Comparison of ENCODE assay signal across 8 mouse cellular contexts in the genomic region with DNA sequence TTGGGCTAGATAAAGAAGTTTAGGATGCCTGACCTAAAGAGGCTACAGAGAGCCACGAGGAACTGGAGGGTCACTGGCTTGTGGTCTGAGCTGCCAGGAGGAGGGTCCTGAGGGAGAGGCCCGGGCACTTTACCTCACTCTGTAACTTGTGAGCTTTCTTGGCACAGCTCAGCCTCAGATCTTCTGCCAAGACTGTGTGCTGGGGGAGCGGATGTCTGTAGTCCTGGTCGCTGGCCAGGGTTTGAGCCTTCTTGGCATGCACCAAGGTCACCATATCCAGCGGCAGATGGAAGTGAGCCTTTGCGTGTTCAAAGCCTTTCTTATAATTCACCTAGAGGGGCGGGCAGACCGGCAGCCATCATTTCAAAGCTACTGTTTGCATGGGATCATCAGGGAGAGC. TPM values are rescaled to one million over a fixed set of nuclear protein-coding genes. Genes with fewer than 3 reads are reported as not detected.
DNase-seq lines count a peak whose midpoint lies in the region.
"Had no signal": no experiment of that assay in that cellular context is flagged by ENCODE, and none has a peak within 500 bp of the region (broad histone marks: within the 10 kb centered on the region; RNA-seq: fewer than 3 reads in every experiment).

No protein-coding gene starts in this region.

- intact Hi-C loops in left cerebral cortex, postnatal 4 days (cut with DNase I): no loop called here
- intact Hi-C loops in gastrocnemius, postnatal 36 days (cut with DNase I): no loop called here

- DNase-seq in left cerebral cortex, postnatal 4 days: peak; percentile 94
- no peak for DNase-seq in left cerebral cortex, adult 11 months (ENCODE audit: low spot score)
- DNase-seq in brain, adult 2 months (ENCODE audit: low read depth, low spot score): peak; percentile 58
- DNase-seq in gastrocnemius, postnatal 36 days: peak; percentile 56 to 67
- peak; percentile 38 to 54 for DNase-seq in lung, postnatal 4 days
- no peak for DNase-seq in adipocyte (ENCODE audit: low spot score)
- no peak for DNase-seq in right cerebral cortex, adult 2 months (ENCODE audit: low spot score in 2 of 2)

RNA-seq across cellular contexts. Expression of a gene that starts 47.8 kb away (rescaled TPM):
- total RNA-seq in left cerebral cortex, postnatal 4 days (2021): under 1 TPM; 0.44 to 0.54 TPM
- 100 to 1,000 TPM; 598 to 893 TPM for total RNA-seq in gastrocnemius, postnatal 36 days (2021)

RNA-seq across cellular contexts. Expression of a gene that starts 54.9 kb away (rescaled TPM):
- total RNA-seq in left cerebral cortex, postnatal 4 days (2021): 10 to 100 TPM; 14.0 to 15.4 TPM
- 1 to 10 TPM; 5.1 to 5.3 TPM for total RNA-seq in gastrocnemius, postnatal 36 days (2021)

RNA-seq across cellular contexts. Expression of a gene that starts 55.1 kb away (rescaled TPM):
- not detected for total RNA-seq in left cerebral cortex, postnatal 4 days (2021)
- total RNA-seq in gastrocnemius, postnatal 36 days (2021): not detected
- total RNA-seq: layer of hippocampus, postnatal 10 days had no signal

Comparison
In these comparisons a context has a peak if more than half of its experiments do, and no peak if none do; other contexts are left out.
1. DNase-seq: peak in left cerebral cortex, postnatal 4 days (single experiment), brain, adult 2 months (single experiment), gastrocnemius, postnatal 36 days (2 of 2) and lung, postnatal 4 days (2 of 2); none in left cerebral cortex, adult 11 months (single experiment), adipocyte (single experiment) and right cerebral cortex, adult 2 months (0 of 2).
2. RNA of a gene that starts 47.8 kb away (total RNA-seq): 598 to 893 TPM in gastrocnemius, postnatal 36 days; 0.44 to 0.54 TPM in left cerebral cortex, postnatal 4 days; every median in the first group is over 100 times any median in the second.